Mouse (Mus musculus): ENCODE measurements around the gene Rhag.

DNA sequence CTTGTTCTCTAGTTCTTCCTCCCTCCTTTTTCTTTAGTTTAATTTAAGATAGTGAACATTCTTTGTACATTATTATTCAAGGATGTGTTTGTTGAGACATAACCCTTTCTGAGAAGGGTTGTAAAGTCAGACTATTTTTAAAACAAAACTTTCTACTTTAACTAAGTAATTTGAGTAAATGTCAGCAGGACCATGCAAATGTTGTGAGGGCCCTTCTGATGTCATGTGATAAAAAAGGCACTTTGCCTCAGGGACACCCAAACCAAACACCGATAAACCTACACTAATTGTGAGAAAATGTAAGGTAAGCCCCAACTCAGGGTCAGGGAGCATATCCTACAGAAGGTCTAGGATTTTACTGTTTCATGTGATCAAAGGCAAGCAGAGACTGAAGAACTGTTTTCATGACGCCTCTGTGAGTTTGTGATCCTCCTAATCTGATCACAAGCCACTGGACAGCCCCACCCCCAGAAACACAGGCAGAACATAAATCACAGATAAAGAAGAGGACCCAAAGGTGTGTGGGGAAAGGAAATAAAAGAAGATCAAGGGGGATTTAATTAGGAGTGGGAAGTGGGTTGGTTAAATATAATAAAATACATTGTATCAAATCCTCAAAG is 3.9 kb upstream of the Rhag start, which contains the start of gene Crisp2:
- TF ChIP-seq POLR2A (IDR thresholded peaks at IDR 0.05; ENCODE audit: borderline replicate concordance, insufficient read depth, low read length) (no peak), CTCF (IDR thresholded peaks at IDR 0.05; ENCODE audit: borderline replicate concordance, insufficient read depth, low read depth, low read length) (no peak)
